Mouse (Mus musculus) left cerebral cortex, adult 9 months (tissue): ENCODE results near the gene Dpagt1.

ENCODE experiments used
- DNase-seq, 2 experiments: peaks; one replicate each; pipeline ENCODE4 v3.0.0; 2022; ENCODE audit warnings: low spot score in 2 of 2

The Dpagt1 gene

GRCm38 (mm10) chr9:44378153-44378730 is 52.4 kb downstream of the Dpagt1 start:
- DNase-seq: no peak

DNA sequence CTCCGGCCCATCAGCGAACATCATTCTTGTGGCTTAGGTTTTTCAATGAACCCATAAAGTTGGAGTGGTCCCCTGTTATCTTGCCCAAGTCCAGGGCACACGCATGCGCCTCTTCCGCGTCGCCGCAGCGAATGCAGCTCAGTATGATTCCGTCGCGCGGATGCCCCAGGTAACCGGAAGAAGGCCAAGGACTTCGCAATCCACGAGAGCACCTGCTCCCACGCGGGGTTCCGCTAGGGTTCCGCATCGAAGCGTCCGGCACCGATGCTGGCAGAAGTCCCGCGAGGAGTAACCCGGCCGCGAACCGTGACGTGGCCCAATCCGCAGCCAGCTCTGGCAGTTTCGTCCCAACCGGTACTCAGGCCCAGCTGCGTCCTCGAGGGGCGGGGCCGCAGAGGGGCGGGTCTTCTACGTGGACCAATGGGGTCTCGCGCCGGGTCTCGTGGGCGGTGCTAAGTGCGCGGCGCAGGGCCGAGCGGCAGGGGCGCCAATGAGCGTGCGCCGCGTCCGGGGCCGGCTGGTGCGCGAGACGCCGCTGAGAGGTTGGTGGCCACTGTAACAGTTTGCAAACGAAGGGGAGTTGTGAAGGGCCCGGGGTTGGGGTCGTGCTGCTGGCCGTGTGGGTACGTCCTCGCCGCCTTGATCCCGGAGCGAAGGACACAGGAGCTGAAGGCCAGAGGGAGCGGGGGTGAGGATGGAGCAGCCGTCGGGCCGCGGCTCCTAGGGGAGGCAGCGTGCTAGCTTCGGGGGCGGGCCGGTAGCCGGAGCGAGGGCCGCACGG is 53.4 kb downstream of the Dpagt1 start, which contains the start of gene Hyou1:
Hyou1 (plus strand) TSS at position 437 of the 781 bp plus-strand sequence.
- peak; percentile 97 to 99 for DNase-seq

DNA sequence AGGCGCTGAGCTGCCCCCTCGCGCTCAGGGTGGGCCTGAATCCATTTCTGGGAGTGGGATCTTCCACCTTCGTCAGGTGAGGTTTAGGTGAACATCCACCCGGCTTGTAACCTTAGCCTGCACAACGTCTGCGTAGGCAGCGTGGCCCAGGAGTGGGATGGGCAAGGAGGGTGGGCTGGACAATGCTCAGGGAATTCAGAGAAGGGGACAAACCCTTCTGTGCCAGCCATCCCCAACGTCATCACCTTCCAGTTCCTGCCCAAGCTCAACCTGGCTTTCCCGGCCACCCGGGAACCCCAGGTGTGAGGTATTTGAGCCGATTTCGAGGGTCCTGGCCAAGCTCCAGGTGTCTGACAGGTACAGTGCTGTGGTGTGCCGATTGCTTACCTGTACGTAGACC is 54.0 kb downstream of the Dpagt1 start:
- DNase-seq: no peak
